Comparison of ENCODE assay signal across 1 mouse cellular context in genomic region chr17:26068024-26068830, GRCm38 (mm10).
TF ChIP-seq lines count a peak whose summit lies in the region.

No protein-coding gene starts in this region.

TF ChIP-seq in CH12.LX, 34 proteins besides CTCF, POLR2A, EP300 and RAD21:
- TF ChIP-seq JUND (conservative IDR thresholded peaks at IDR 0.05; ENCODE audit: low read depth, low read length) (no peak), GABPA (IDR thresholded peaks at IDR 0.05; ENCODE audit: insufficient replicate concordance, low read depth, low read length) (no peak)
TF ChIP-seq in CH12.LX: peak in this region for 0.
